Mouse (Mus musculus): ENCODE results near the gene Pnkd. TPM values are rescaled to one million over a fixed set of nuclear protein-coding genes. Genes with fewer than 3 reads are reported as not detected.

The Pnkd gene
- polyA plus RNA-seq, 1 experiment = 37.8 TPM

GRCm38 (mm10) chr1:74294733-74295455, 10.2 kb downstream of the Pnkd start:
- TF ChIP-seq CTCF (IDR thresholded peaks at IDR 0.05; ENCODE audit: low read depth, low read length) (no peak), POLR2A (IDR thresholded peaks at IDR 0.05; ENCODE audit: borderline replicate concordance, low read depth, low read length) (no peak)
- H3K4me3 ChIP-seq (ENCODE audit: insufficient read depth, low read length) = no peak overlapping the region
- peak overlapping the region; percentile 88 for H3K27ac ChIP-seq (ENCODE audit: insufficient read depth, low read depth, low read length)
- peaks cover 65% of the 10 kb centered on the region for H3K4me1 ChIP-seq (ENCODE audit: control insufficient read depth, insufficient read depth, low read length)

GRCm38 (mm10) chr1:74295456-74296171, 10.9 kb downstream of the Pnkd start:
- Histone ChIP-seq H3K27ac (ENCODE audit: insufficient read depth, low read depth, low read length) (peak overlapping the region; percentile 88), H3K4me3 (ENCODE audit: insufficient read depth, low read length) (peak overlapping the region; percentile 25), H3K4me1 (ENCODE audit: control insufficient read depth, insufficient read depth, low read length) (peaks cover 66% of the 10 kb centered on the region)
- no peak for TF ChIP-seq POLR2A (IDR thresholded peaks at IDR 0.05; ENCODE audit: borderline replicate concordance, low read depth, low read length)
- no peak for TF ChIP-seq CTCF (IDR thresholded peaks at IDR 0.05; ENCODE audit: low read depth, low read length)

GRCm38 (mm10) chr1:74296477-74296876, 11.7 kb downstream of the Pnkd start:
- Histone ChIP-seq H3K4me3 (ENCODE audit: insufficient read depth, low read length) (peak overlapping the region; percentile 25; the same call in 1 of the 2 replicates), H3K27ac (ENCODE audit: insufficient read depth, low read depth, low read length) (peak overlapping the region; percentile 88)

GRCm38 (mm10) chr1:74297269-74297668, 12.5 kb downstream of the Pnkd start:
- no peak for TF ChIP-seq CTCF (IDR thresholded peaks at IDR 0.05; ENCODE audit: low read depth, low read length)
- TF ChIP-seq POLR2A (IDR thresholded peaks at IDR 0.05; ENCODE audit: borderline replicate concordance, low read depth, low read length) = no peak
- H3K27ac ChIP-seq (ENCODE audit: insufficient read depth, low read depth, low read length) = peak overlapping the region; percentile 88
- H3K4me1 ChIP-seq (ENCODE audit: control insufficient read depth, insufficient read depth, low read length) = peaks cover 82% of the 10 kb centered on the region
- H3K4me3 ChIP-seq (ENCODE audit: insufficient read depth, low read length) = no peak overlapping the region

More at GRCm38 (mm10) chr1:74296477-74296876, 11.7 kb downstream of the Pnkd start:
- peaks cover 74% of the 10 kb centered on the region for H3K4me1 ChIP-seq (ENCODE audit: control insufficient read depth, insufficient read depth, low read length)
- TF ChIP-seq POLR2A (IDR thresholded peaks at IDR 0.05; ENCODE audit: borderline replicate concordance, low read depth, low read length) = no peak
- no peak for TF ChIP-seq CTCF (IDR thresholded peaks at IDR 0.05; ENCODE audit: low read depth, low read length)

GRCm38 (mm10) chr1:74298157-74298750, 13.5 kb downstream of the Pnkd start:
- Histone ChIP-seq H3K4me1 (ENCODE audit: control insufficient read depth, insufficient read depth, low read length) (peaks cover 88% of the 10 kb centered on the region), H3K4me3 (ENCODE audit: insufficient read depth, low read length) (no peak overlapping the region), H3K27ac (ENCODE audit: insufficient read depth, low read depth, low read length) (no peak overlapping the region)
- TF ChIP-seq POLR2A (IDR thresholded peaks at IDR 0.05; ENCODE audit: borderline replicate concordance, low read depth, low read length) (no peak), CTCF (IDR thresholded peaks at IDR 0.05; ENCODE audit: low read depth, low read length) (no peak)

- Histone ChIP-seq H3K4me3 (ENCODE audit: insufficient read depth, low read length) (no peak overlapping the region), H3K27ac (ENCODE audit: insufficient read depth, low read depth, low read length) (no peak overlapping the region), H3K4me1 (ENCODE audit: control insufficient read depth, insufficient read depth, low read length) (peaks cover 81% of the 10 kb centered on the region)
- no peak for TF ChIP-seq POLR2A (IDR thresholded peaks at IDR 0.05; ENCODE audit: borderline replicate concordance, low read depth, low read length)
- TF ChIP-seq CTCF (IDR thresholded peaks at IDR 0.05; ENCODE audit: low read depth, low read length) = no peak
These were observed 14.3 kb downstream of the Pnkd start for GRCm38 (mm10) chr1:74298996-74299395.

- Histone ChIP-seq H3K4me3 (ENCODE audit: insufficient read depth, low read length) (no peak overlapping the region), H3K4me1 (ENCODE audit: control insufficient read depth, insufficient read depth, low read length) (peaks cover 70% of the 10 kb centered on the region), H3K27ac (ENCODE audit: insufficient read depth, low read depth, low read length) (no peak overlapping the region)
- no peak for TF ChIP-seq POLR2A (IDR thresholded peaks at IDR 0.05; ENCODE audit: borderline replicate concordance, low read depth, low read length)
- no peak for TF ChIP-seq CTCF (IDR thresholded peaks at IDR 0.05; ENCODE audit: low read depth, low read length)
These were observed 15.8 kb downstream of the Pnkd start for GRCm38 (mm10) chr1:74300347-74301110.

- Histone ChIP-seq H3K4me3 (ENCODE audit: insufficient read depth, low read length) (no peak overlapping the region; the same call in 1 of the 2 replicates), H3K4me1 (ENCODE audit: control insufficient read depth, insufficient read depth, low read length) (peaks cover 60% of the 10 kb centered on the region), H3K27ac (ENCODE audit: insufficient read depth, low read depth, low read length) (no peak overlapping the region)
- TF ChIP-seq POLR2A (IDR thresholded peaks at IDR 0.05; ENCODE audit: borderline replicate concordance, low read depth, low read length) (no peak), CTCF (IDR thresholded peaks at IDR 0.05; ENCODE audit: low read depth, low read length) (no peak)
These were observed 17.5 kb downstream of the Pnkd start for GRCm38 (mm10) chr1:74302229-74302628.

GRCm38 (mm10) chr1:74302835-74303234, 18.1 kb downstream of the Pnkd start:
- no peak for TF ChIP-seq CTCF (IDR thresholded peaks at IDR 0.05; ENCODE audit: low read depth, low read length)
- no peak for TF ChIP-seq POLR2A (IDR thresholded peaks at IDR 0.05; ENCODE audit: borderline replicate concordance, low read depth, low read length)
- peak overlapping the region; percentile 85 for H3K4me3 ChIP-seq (ENCODE audit: insufficient read depth, low read length)
- H3K4me1 ChIP-seq (ENCODE audit: control insufficient read depth, insufficient read depth, low read length) = peaks cover 60% of the 10 kb centered on the region

More at GRCm38 (mm10) chr1:74302835-74303234, 18.1 kb downstream of the Pnkd start:
- no peak overlapping the region for H3K27ac ChIP-seq (ENCODE audit: insufficient read depth, low read depth, low read length)

All from bone marrow macrophage, adult 2 months (primary cell).